Mouse (Mus musculus): Measurements from ENCODE around the gene Xirp2.

The Xirp2 gene

GRCm38 (mm10) chr2:67564851-67565479 is 119.2 kb downstream of the Xirp2 start:
- no peak for DNase-seq (ENCODE audit: low read depth, low spot score)

GRCm38 (mm10) chr2:67565480-67566331 is 119.9 kb downstream of the Xirp2 start, which contains the start of gene B3galt1:
Gene B3galt1 (plus strand): TSS chr2:67565871.
- DNase-seq (ENCODE audit: low read depth, low spot score) = peak; percentile 48

GRCm38 (mm10) chr2:67566566-67566965 is 120.8 kb downstream of the Xirp2 start:
- peak; percentile 5 for DNase-seq (ENCODE audit: low read depth, low spot score)

GRCm38 (mm10) chr2:67567141-67567680 is 121.4 kb downstream of the Xirp2 start:
- DNase-seq (ENCODE audit: low read depth, low spot score) = no peak
